Mouse (Mus musculus): ENCODE measurements around the gene Fbxl2. TPM values are rescaled to one million over a fixed set of nuclear protein-coding genes. Genes with fewer than 3 reads are reported as not detected.

Fbxl2 gene
- polyA plus RNA-seq, 1 experiment, result 2.6 TPM

DNA sequence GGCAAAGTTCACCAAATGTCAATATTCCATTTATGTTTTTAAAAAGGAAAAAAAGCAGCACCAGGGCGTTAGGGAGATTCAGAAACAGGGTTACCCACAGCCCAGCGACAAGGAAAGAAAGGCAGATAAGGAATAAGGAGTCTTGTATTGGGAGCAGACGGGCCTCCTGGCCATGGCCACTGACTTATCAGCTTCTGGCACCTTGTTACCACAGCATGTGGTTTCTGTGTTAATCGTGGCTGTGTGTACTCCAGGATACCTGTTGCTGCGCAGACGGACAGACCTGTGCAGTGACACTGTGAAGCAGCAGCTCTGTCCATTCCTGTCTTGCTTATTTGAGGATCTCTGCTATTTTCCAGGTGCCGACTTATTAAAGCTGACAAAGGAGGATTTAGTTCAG is 77.0 kb downstream of the Fbxl2 start:
- 88% methylated on average over 7 of the region's 7 CpGs for WGBS
- no peaks in the 10 kb centered on the region for H3K4me1 ChIP-seq (ENCODE audit: control insufficient read depth, insufficient read depth, insufficient read length)
- H3K36me3 ChIP-seq (ENCODE audit: control insufficient read depth, insufficient read depth, low read length), result peaks cover 52% of the 10 kb centered on the region
- DNase-seq (ENCODE audit: low read depth in 1 of 2, low spot score in 2 of 2), result no peak
- H3K4me3 ChIP-seq (ENCODE audit: extremely low read depth, insufficient read depth, insufficient read length), result no peak overlapping the region
- TF ChIP-seq CTCF (IDR thresholded peaks at IDR 0.05; ENCODE audit: extremely low read depth, insufficient read depth, insufficient read length, insufficient replicate concordance) (no peak), POLR2A (IDR thresholded peaks at IDR 0.05; ENCODE audit: low read depth, low read length) (no peak)
- no peaks in the 10 kb centered on the region for H3K27me3 ChIP-seq (ENCODE audit: control insufficient read depth, insufficient read depth, low read length)
- peak overlapping the region; percentile 25; the same call in 1 of the 2 replicates for H3K27ac ChIP-seq (ENCODE audit: insufficient read depth, low read length)

DNA sequence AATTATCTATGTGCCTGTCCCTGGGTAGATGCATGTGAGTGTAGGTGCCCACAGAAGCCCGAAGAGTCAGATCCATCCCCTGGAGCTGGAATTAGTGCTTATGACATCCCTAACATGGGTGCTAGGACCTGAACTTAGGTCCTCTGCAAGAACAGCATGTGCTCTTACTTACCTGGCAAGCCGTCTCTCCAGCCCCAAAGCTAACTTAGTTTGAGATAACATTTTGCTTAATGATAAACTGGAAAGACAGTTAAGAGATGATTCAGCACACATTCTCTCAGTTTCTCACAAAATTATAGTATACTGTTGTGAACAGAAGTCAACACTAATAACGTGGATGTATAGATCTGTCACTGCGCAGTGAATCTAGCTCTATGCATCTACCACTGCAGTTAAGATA is 79.2 kb downstream of the Fbxl2 start:
- Histone ChIP-seq H3K36me3 (ENCODE audit: control insufficient read depth, insufficient read depth, low read length) (peaks cover 45% of the 10 kb centered on the region), H3K4me3 (ENCODE audit: extremely low read depth, insufficient read depth, insufficient read length) (no peak overlapping the region), H3K27me3 (ENCODE audit: control insufficient read depth, insufficient read depth, low read length) (no peaks in the 10 kb centered on the region), H3K27ac (ENCODE audit: insufficient read depth, low read length) (no peak overlapping the region), H3K4me1 (ENCODE audit: control insufficient read depth, insufficient read depth, insufficient read length) (no peaks in the 10 kb centered on the region)
- TF ChIP-seq POLR2A (IDR thresholded peaks at IDR 0.05; ENCODE audit: low read depth, low read length) (no peak), CTCF (IDR thresholded peaks at IDR 0.05; ENCODE audit: extremely low read depth, insufficient read depth, insufficient read length, insufficient replicate concordance) (no peak)
- DNase-seq (ENCODE audit: low read depth in 1 of 2, low spot score in 2 of 2), result no peak
- 90% methylated on average over 4 of the region's 4 CpGs for WGBS

DNA sequence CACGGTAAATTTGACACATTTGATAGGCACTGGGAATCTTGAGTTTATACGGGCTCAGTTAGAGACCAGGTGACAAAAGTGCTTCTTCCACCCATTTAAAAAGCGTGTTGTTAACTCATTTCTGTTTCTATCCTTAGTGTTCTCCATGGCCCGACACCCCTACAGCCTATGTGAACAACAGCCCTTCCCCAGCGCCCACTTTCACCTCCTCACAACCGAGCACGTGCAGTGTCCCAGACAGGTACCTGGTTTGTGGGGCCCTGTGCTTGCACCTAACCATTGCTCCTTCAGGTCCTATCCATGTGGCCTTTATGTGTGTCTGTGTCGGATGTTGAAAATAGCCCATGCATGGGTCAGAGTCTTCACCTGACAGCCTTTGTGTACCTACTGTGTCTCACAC is 81.6 kb downstream of the Fbxl2 start:
- H3K4me1 ChIP-seq (ENCODE audit: control insufficient read depth, insufficient read depth, insufficient read length), result no peaks in the 10 kb centered on the region
- no peak for TF ChIP-seq CTCF (IDR thresholded peaks at IDR 0.05; ENCODE audit: extremely low read depth, insufficient read depth, insufficient read length, insufficient replicate concordance)
- no peak for TF ChIP-seq POLR2A (IDR thresholded peaks at IDR 0.05; ENCODE audit: low read depth, low read length)
- 97% methylated on average over 8 of the region's 8 CpGs for WGBS

DNA sequence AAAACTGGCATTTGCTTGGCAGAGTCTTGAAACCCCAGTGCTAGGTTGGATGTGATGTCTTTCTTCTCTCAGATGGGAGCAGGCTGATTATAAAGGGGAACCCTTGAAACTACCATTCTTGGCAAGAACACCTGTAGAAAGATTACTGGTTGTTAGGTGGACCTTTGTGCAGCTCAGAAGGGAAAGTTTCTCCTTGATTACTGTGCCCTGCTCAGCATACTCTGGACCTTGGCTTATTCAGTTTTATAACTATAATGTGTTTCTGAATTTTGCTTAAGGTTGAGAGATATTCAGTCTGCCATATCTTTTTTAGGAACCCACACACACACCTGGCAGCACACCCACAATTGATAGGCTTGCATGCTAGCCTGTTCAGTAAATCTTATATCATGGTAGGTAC is 82.3 kb downstream of the Fbxl2 start:
- H3K27ac ChIP-seq (ENCODE audit: insufficient read depth, low read length), result no peak overlapping the region
- H3K4me1 ChIP-seq (ENCODE audit: control insufficient read depth, insufficient read depth, insufficient read length), result no peaks in the 10 kb centered on the region
- no peak for DNase-seq (ENCODE audit: low read depth in 1 of 2, low spot score in 2 of 2)
- TF ChIP-seq POLR2A (IDR thresholded peaks at IDR 0.05; ENCODE audit: low read depth, low read length) (no peak), CTCF (IDR thresholded peaks at IDR 0.05; ENCODE audit: extremely low read depth, insufficient read depth, insufficient read length, insufficient replicate concordance) (no peak)
- no peak overlapping the region for H3K4me3 ChIP-seq (ENCODE audit: extremely low read depth, insufficient read depth, insufficient read length)
- H3K36me3 ChIP-seq (ENCODE audit: control insufficient read depth, insufficient read depth, low read length), result peaks cover 41% of the 10 kb centered on the region
- no peaks in the 10 kb centered on the region for H3K27me3 ChIP-seq (ENCODE audit: control insufficient read depth, insufficient read depth, low read length)

More for the DNA sequence above, 81.6 kb downstream of the Fbxl2 start:
- Histone ChIP-seq H3K4me3 (ENCODE audit: extremely low read depth, insufficient read depth, insufficient read length) (no peak overlapping the region), H3K27ac (ENCODE audit: insufficient read depth, low read length) (no peak overlapping the region), H3K36me3 (ENCODE audit: control insufficient read depth, insufficient read depth, low read length) (peaks cover 41% of the 10 kb centered on the region), H3K27me3 (ENCODE audit: control insufficient read depth, insufficient read depth, low read length) (no peaks in the 10 kb centered on the region)
- DNase-seq (ENCODE audit: low read depth in 1 of 2, low spot score in 2 of 2), result no peak

DNA sequence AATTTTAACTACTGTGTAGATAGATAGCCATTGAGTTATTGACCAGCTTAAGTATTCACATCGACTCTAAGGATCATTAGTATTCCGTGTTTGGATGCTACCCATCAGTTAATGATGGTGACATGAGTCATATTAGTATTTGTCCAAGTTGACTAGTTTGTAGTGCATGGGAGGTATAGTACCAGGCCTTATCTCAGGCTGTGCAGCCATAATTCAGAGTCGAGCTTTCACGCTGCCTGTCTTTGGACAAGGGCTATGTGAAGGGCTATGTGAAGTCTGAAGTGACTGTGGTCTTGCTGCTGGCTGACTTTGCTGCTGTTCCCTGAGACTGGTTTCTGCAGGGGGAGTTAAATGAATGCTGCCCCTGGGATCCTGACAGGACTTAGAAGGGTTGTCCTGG is 88.2 kb downstream of the Fbxl2 start:
- H3K27me3 ChIP-seq (ENCODE audit: control insufficient read depth, insufficient read depth, low read length), result no peaks in the 10 kb centered on the region
- TF ChIP-seq CTCF (IDR thresholded peaks at IDR 0.05; ENCODE audit: extremely low read depth, insufficient read depth, insufficient read length, insufficient replicate concordance) (no peak), POLR2A (IDR thresholded peaks at IDR 0.05; ENCODE audit: low read depth, low read length) (no peak)
- no peak for DNase-seq (ENCODE audit: low read depth in 1 of 2, low spot score in 2 of 2)
- peaks cover 2% of the 10 kb centered on the region; the same call in 1 of the 2 replicates for H3K4me1 ChIP-seq (ENCODE audit: control insufficient read depth, insufficient read depth, insufficient read length)
- H3K36me3 ChIP-seq (ENCODE audit: control insufficient read depth, insufficient read depth, low read length), result peaks cover 30% of the 10 kb centered on the region
- H3K4me3 ChIP-seq (ENCODE audit: extremely low read depth, insufficient read depth, insufficient read length), result no peak overlapping the region
- WGBS, result 93% methylated on average over 4 of the region's 4 CpGs
- no peak overlapping the region for H3K27ac ChIP-seq (ENCODE audit: insufficient read depth, low read length)

DNA sequence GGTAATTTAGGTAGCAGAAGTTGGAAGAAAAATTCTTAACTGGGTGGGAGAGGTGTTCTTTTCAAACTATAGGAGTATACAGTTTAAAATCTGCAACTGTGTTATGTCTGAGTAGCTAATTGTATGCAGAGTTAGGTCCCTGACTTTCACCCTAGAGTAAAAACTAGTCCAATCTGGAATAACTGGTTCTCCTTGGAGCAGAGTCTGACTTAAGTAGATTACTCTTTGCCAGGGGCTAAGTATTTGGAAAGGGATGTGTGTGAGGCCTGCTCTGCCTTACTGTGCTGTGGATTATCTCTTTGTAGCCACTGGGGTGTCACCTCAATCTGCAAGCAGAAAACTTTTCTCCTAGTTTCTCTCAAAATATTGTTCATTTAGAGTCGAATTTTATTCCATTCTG is 98.8 kb downstream of the Fbxl2 start:
- DNase-seq (ENCODE audit: low read depth in 1 of 2, low spot score in 2 of 2), result no peak

DNA sequence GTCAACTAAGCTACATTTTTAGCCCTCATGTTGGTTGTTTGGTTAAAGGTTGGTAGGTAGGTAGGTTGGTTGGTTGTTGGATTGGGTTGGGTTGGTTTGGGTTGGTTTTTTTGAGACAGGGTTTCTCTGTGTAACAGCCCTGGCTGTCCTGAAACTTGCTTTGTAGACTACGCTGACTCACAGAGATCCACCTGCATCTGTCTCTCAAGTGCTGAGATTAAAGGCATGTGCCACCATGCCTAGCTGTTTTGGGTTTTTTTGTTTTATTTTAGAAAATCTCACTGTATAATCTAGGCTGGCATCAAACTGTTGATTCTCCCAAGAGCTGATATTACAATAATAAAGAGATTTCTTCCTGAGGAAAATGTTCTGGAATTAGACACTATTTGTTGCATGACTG is 102.6 kb downstream of the Fbxl2 start:
- Histone ChIP-seq H3K27ac (ENCODE audit: insufficient read depth, low read length) (no peak overlapping the region), H3K4me1 (ENCODE audit: control insufficient read depth, insufficient read depth, insufficient read length) (peaks cover 12% of the 10 kb centered on the region), H3K36me3 (ENCODE audit: control insufficient read depth, insufficient read depth, low read length) (peaks cover 5% of the 10 kb centered on the region), H3K27me3 (ENCODE audit: control insufficient read depth, insufficient read depth, low read length) (no peaks in the 10 kb centered on the region), H3K4me3 (ENCODE audit: extremely low read depth, insufficient read depth, insufficient read length) (no peak overlapping the region)
- WGBS, result 94% methylated on average over 1 of the region's 1 CpGs
- no peak for DNase-seq (ENCODE audit: low read depth in 1 of 2, low spot score in 2 of 2)
- no peak for TF ChIP-seq POLR2A (IDR thresholded peaks at IDR 0.05; ENCODE audit: low read depth, low read length)
- no peak for TF ChIP-seq CTCF (IDR thresholded peaks at IDR 0.05; ENCODE audit: extremely low read depth, insufficient read depth, insufficient read length, insufficient replicate concordance)

More for the DNA sequence above, 98.8 kb downstream of the Fbxl2 start:
- no peak overlapping the region for H3K4me3 ChIP-seq (ENCODE audit: extremely low read depth, insufficient read depth, insufficient read length)
- H3K4me1 ChIP-seq (ENCODE audit: control insufficient read depth, insufficient read depth, insufficient read length), result no peaks in the 10 kb centered on the region; the same call in 1 of the 2 replicates
- H3K27me3 ChIP-seq (ENCODE audit: control insufficient read depth, insufficient read depth, low read length), result no peaks in the 10 kb centered on the region
- TF ChIP-seq POLR2A (IDR thresholded peaks at IDR 0.05; ENCODE audit: low read depth, low read length), result no peak
- no peak for TF ChIP-seq CTCF (IDR thresholded peaks at IDR 0.05; ENCODE audit: extremely low read depth, insufficient read depth, insufficient read length, insufficient replicate concordance)
- peaks cover 15% of the 10 kb centered on the region for H3K36me3 ChIP-seq (ENCODE audit: control insufficient read depth, insufficient read depth, low read length)
- 85% methylated on average over 1 of the region's 1 CpGs for WGBS
- H3K27ac ChIP-seq (ENCODE audit: insufficient read depth, low read length), result no peak overlapping the region
